19 mouse cellular contexts compared by ENCODE assay signal in the genomic region with DNA sequence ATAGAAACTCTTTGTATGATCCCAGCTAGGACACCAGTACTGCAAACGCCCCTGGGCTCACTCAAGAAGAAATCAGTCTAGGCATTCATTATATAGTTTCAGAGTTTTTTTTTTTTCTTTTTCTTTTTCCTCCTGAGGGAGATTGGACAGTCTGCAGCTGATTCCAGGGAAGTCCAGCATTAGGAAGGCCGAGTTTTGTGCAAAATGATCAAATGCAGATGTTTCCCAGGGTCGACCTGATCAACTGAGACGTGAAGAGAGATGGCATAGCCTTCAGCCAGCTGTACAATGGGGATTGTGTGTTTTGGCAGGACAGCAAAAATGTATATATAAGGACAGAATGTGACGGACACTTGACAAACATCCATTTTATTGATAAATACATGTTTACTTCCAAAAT.
"Had no signal": no experiment of that assay in that cellular context is flagged by ENCODE, and none has a peak within 500 bp of the region (broad histone marks: within the 10 kb centered on the region; RNA-seq: fewer than 3 reads in every experiment).

No protein-coding gene starts in this region.

- DNase-seq: kidney, adult 8-10 months; kidney, postnatal 14 days; kidney, postnatal 4 days; liver, embryonic 13.5 days; lung, adult 2 months; lung, postnatal 14 days; lung, postnatal 4 days; retina, postnatal 1 day; right cerebral cortex, postnatal 25 days; spleen, adult 18-20 months; thymus, adult 2 months; thymus, postnatal 14 days; thymus, postnatal 4 days had no signal

- H3K4me3 ChIP-seq: kidney, embryonic 15.5 days; liver, embryonic 13.5 days; midbrain, embryonic 12.5 days; midbrain, embryonic 15.5 days; neural tube, embryonic 12.5 days; neural tube, embryonic 15.5 days; stomach, embryonic 15.5 days had no signal

- H3K27ac ChIP-seq: kidney, embryonic 15.5 days; liver, embryonic 13.5 days; midbrain, embryonic 12.5 days; midbrain, embryonic 15.5 days; neural tube, embryonic 12.5 days; neural tube, embryonic 15.5 days; stomach, embryonic 15.5 days had no signal

- H3K9me3 ChIP-seq: kidney, embryonic 15.5 days; liver, embryonic 13.5 days; midbrain, embryonic 12.5 days; midbrain, embryonic 15.5 days; neural tube, embryonic 12.5 days; neural tube, embryonic 15.5 days; stomach, embryonic 15.5 days had no signal

- H3K9ac ChIP-seq: kidney, embryonic 15.5 days; liver, embryonic 13.5 days; midbrain, embryonic 12.5 days; midbrain, embryonic 15.5 days; neural tube, embryonic 12.5 days; neural tube, embryonic 15.5 days; stomach, embryonic 15.5 days had no signal

- ATAC-seq: midbrain, embryonic 15.5 days had no signal

- H3K4me2 ChIP-seq: kidney, embryonic 15.5 days; liver, embryonic 13.5 days; midbrain, embryonic 12.5 days; midbrain, embryonic 15.5 days; neural tube, embryonic 12.5 days; neural tube, embryonic 15.5 days; stomach, embryonic 15.5 days had no signal

- H3K36me3 ChIP-seq: kidney, embryonic 15.5 days; liver, embryonic 13.5 days; midbrain, embryonic 12.5 days; midbrain, embryonic 15.5 days; neural tube, embryonic 12.5 days; neural tube, embryonic 15.5 days; stomach, embryonic 15.5 days had no signal
